Mouse (Mus musculus): Measurements from ENCODE around the gene Nap1l1.

DNA sequence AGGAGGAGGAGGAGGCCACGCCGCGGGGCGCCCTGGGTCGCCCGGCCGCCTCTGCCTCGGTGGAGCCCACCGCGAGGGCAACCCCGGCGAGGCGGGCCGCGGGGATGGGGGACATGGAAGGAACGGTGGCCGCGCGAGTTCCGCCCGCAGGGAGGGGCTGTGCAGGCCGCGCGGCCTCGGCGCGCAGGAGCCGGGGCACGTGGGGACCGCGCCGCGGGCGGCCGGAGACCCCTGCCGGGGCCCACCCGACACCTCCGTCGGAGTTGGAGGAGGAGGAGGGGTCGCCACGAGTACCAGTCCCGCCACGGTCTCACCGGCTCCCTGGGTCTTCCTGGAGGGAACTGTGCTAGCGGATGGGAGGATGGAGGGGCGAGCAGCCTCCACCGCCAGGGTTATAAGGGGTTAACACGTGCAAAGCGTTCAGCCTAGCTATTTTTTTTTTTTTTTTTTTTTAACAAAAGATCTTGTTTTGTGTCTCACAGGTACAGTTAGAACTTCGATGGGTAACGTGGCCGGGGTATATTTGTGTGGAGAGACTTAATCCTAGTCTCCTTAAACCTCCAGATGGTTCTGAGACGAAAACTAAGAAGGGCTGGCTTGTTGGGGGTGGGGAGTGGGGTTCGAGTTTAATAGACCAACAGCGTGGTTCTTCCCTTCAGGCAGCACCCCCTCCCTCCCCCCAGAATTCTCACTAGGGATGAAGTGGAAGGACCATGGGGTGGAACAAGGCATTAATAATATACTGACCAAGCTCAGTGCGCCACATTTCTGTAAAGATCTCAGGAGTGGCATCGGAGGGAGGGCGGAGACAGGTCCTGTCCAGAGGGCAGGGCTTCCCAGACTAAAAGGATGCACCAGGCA lies 718 bp downstream of the Nap1l1 start:
- TF ChIP-seq CTCF (IDR thresholded peaks at IDR 0.05; ENCODE audit: extremely low read depth, insufficient read depth, low read length), result no peak
- no peak for TF ChIP-seq POLR2A (IDR thresholded peaks at IDR 0.05; ENCODE audit: extremely low read depth, insufficient read depth, low read length)
